Mouse (Mus musculus) G1E (cell line): ENCODE results near the gene Rflna.

Experiments
- CTCF ChIP-seq: IDR thresholded peaks from 2 replicates; pipeline ENCODE4 v1.5.1; 2012; ENCODE audit warnings: low read depth, low read length, inconsistent platforms, mixed read lengths
- GATA1 ChIP-seq: IDR thresholded peaks from 2 replicates; pipeline ENCODE4 v1.6.1; 2012; ENCODE audit warnings: borderline replicate concordance, low read length, inconsistent platforms, mixed read lengths
- TAL1 ChIP-seq: conservative IDR thresholded peaks from 2 replicates; pipeline ENCODE4 v1.6.1; 2012; ENCODE audit warnings: low read depth, low read length, inconsistent platforms, mixed read lengths

- TF ChIP-seq CTCF (no peak), TAL1 (no peak), GATA1 (no peak)
These were observed 25.9 kb downstream of the Rflna start for GRCm38 (mm10) chr5:125028911-125029310.
